Comparison of ENCODE assay signal across 31 mouse cellular contexts in the genomic region with DNA sequence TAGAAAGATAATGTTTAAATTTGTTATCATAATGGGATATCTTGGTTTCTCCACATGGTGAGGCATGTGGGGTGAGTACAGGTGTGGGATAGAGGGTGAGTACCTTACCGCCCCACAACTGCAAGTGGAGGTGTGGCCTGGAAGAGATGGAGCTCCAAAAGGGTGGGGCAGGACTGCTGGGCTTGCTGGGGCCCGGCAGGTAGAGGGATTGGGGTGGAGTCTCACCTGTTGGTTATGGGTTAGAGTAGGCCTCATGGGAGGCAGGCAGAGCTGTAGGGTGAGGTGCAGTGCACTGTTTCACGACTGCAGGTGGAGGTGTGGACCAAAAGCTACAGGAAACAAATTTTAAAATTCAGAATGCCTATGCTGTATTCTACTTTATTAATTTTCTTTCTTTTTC.
"Had no signal": no experiment of that assay in that cellular context is flagged by ENCODE, and none has a peak within 500 bp of the region (broad histone marks: within the 10 kb centered on the region; RNA-seq: fewer than 3 reads in every experiment).

No protein-coding gene starts in this region.

- H3K4me2 ChIP-seq: limb, embryonic 12.5 days; limb, embryonic 13.5 days; limb, embryonic 15.5 days; liver, embryonic 11.5 days; liver, embryonic 12.5 days; liver, embryonic 13.5 days; liver, embryonic 15.5 days; lung, embryonic 14.5 days; lung, embryonic 15.5 days; midbrain, embryonic 11.5 days; midbrain, embryonic 12.5 days; midbrain, embryonic 13.5 days; midbrain, embryonic 15.5 days had no signal

- ATAC-seq: liver, embryonic 12.5 days; liver, postnatal 0 days; lung, postnatal 0 days; midbrain, embryonic 13.5 days; midbrain, embryonic 15.5 days; midbrain, embryonic 16.5 days had no signal

- H3K4me1 ChIP-seq: limb, embryonic 12.5 days; limb, embryonic 13.5 days; limb, embryonic 15.5 days; liver, embryonic 12.5 days; liver, embryonic 13.5 days; liver, embryonic 15.5 days; lung, embryonic 15.5 days; megakaryocyte, embryonic 14.5 days; midbrain, embryonic 10.5 days; midbrain, embryonic 12.5 days; midbrain, embryonic 13.5 days; midbrain, embryonic 15.5 days had no signal

- H3K36me3 ChIP-seq: limb, embryonic 10.5 days; limb, embryonic 12.5 days; limb, embryonic 13.5 days; limb, embryonic 15.5 days; liver, embryonic 12.5 days; liver, embryonic 13.5 days; liver, embryonic 15.5 days; lung, embryonic 15.5 days; midbrain, embryonic 10.5 days; midbrain, embryonic 12.5 days; midbrain, embryonic 13.5 days; midbrain, embryonic 15.5 days had no signal

- H3K27ac ChIP-seq: limb, embryonic 10.5 days; limb, embryonic 12.5 days; limb, embryonic 13.5 days; limb, embryonic 15.5 days; liver, embryonic 12.5 days; liver, embryonic 13.5 days; liver, embryonic 14.5 days; liver, embryonic 15.5 days; lung, embryonic 15.5 days; macrophage; midbrain, embryonic 10.5 days; midbrain, embryonic 12.5 days; midbrain, embryonic 13.5 days; midbrain, embryonic 15.5 days had no signal

- H3K4me3 ChIP-seq: limb, embryonic 10.5 days; limb, embryonic 12.5 days; limb, embryonic 13.5 days; limb, embryonic 15.5 days; liver, embryonic 12.5 days; liver, embryonic 13.5 days; liver, embryonic 15.5 days; lung, embryonic 15.5 days; megakaryocyte, embryonic 14.5 days; midbrain, embryonic 10.5 days; midbrain, embryonic 12.5 days; midbrain, embryonic 13.5 days; midbrain, embryonic 15.5 days; myocyte had no signal

- H3K9ac ChIP-seq: limb, embryonic 12.5 days; limb, embryonic 13.5 days; limb, embryonic 15.5 days; liver, embryonic 12.5 days; liver, embryonic 13.5 days; liver, embryonic 14.5 days; liver, embryonic 15.5 days; liver, postnatal 0 days; lung, embryonic 14.5 days; lung, embryonic 15.5 days; midbrain, embryonic 12.5 days; midbrain, embryonic 13.5 days; midbrain, embryonic 15.5 days had no signal

- DNase-seq: left cerebral cortex, postnatal 4 days; liver; liver, embryonic 13.5 days; liver, postnatal 0 days; lung, adult 18-20 months; lung, adult 2 months; lung, embryonic 14.5 days; lung, postnatal 10 days; lung, postnatal 14 days; lung, postnatal 36 days; lung, postnatal 4 days; midbrain, embryonic 14.5 days had no signal

- H3K9me3 ChIP-seq: limb, embryonic 10.5 days; limb, embryonic 12.5 days; limb, embryonic 13.5 days; limb, embryonic 15.5 days; liver, embryonic 12.5 days; liver, embryonic 13.5 days; liver, embryonic 15.5 days; lung, embryonic 15.5 days; midbrain, embryonic 10.5 days; midbrain, embryonic 12.5 days; midbrain, embryonic 13.5 days; midbrain, embryonic 15.5 days had no signal

- H3K27me3 ChIP-seq: limb, embryonic 12.5 days; limb, embryonic 13.5 days; limb, embryonic 15.5 days; liver, embryonic 12.5 days; liver, embryonic 13.5 days; liver, embryonic 15.5 days; lung, embryonic 15.5 days; megakaryocyte, embryonic 14.5 days; midbrain, embryonic 12.5 days; midbrain, embryonic 13.5 days; midbrain, embryonic 15.5 days had no signal
